Mouse (Mus musculus): ENCODE measurements around the gene Rftn1.
A peak's percentile ranks its signal among the peaks of the same experiment; 100 is the strongest.
"Not testable (repeated sequence)": the region's sequence is repeated elsewhere in the genome, so short reads cannot be mapped to it uniquely, and the experiment has no call there.

Rftn1 gene

DNA sequence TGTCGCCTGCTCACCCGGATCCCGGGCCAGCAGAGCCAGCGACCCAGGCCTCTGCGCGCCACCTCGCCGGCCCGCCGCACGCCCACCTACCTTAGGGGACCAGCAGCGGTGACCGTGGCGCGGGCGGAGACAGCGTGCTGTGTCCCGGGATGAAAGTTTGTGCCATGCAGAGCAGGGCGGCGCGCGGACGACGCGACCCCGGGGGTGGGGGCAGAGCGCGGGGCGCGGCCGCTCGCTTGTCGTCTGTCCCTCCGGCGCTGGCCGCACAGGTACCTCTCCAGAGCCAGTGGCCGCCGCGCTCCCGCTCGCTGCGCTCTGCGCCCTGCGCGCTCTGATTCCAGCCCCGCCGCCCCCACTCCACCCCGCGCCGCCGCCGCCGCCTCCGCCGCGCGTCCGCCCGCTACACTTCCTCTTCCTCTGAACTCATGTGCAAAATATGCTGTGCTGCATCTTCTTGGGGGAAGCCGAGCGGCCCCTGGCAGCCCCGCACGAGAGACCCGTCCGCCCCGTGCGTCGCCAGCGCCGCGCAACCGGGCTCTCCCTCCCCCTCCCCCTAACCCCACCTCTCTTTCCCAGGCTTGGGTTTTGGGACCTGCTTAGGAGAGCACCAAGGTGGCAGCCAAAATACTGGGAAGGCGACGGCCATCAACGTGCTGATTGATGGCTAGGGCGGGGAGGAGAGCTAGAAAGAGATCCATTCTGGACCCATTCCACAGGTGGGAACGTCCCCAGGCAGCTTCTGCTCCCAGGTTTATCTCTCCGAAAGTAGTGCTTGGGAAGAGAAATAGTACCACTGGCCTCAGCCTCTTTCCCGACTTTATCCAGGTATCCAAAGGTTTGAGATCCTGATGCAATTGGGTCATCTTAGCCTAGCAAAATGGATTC lies at the start of gene Rftn1:
TSS of gene Rftn1 (minus strand) at position 544 of the 885 bp plus-strand sequence.
- DNase-seq (ENCODE audit: low spot score) = no peak

DNA sequence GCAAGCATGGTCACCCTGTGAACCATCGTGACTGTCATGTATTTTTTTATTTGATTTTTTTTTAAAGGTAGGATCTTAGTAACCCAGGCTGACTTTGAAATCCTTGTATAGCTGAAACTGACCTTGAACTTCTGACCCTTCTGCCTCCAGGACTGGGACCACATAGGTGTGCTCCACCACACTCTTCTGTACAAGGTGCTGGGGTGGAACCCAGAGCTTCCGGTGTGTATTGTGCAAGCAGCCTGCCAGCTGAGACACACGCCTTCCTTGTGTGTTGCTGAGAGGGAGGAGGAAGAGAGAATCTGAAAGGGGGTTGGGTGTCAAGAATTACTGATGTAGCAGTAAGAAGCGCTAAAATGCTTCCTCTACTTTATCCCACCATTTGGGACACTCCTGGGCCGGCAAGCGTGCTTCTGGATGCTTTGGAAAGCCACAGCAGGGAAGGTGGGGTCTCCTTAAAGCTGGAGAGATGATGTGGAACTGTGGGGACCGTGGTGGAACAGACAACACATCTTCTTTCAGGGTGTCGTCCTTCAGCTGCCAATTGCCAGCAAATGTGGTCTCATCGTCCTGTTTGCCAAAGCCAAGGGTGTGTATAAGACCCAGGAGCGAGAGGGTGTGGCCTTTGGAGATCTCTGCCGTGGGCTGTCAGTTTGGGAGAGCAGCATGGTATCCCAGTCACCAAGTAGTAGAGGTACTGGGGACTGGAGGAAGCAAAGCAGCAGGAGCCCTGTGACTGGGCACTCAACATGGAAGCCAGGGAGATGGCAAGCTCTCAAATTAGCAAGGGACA lies 47.5 kb upstream of the Rftn1 start:
- no peak for DNase-seq (ENCODE audit: low spot score)

DNA sequence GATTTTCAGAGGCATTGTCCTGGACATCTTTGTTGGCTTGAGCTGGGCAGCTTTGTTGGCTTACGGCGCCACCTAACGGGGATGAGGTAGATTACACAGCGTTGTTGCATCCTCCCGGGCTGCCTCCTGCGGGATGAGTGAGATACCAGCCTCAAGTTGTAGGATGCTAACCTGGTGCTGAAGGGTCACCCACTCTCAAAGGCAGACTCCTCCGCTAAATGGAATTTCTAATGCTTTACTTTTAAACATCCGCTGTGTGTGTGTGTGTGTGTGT lies 46.9 kb upstream of the Rftn1 start:
- DNase-seq (ENCODE audit: low spot score) = peak; percentile 75

GRCm38 (mm10) chr17:50236702-50237435 lies 46.4 kb upstream of the Rftn1 start:
- DNase-seq (ENCODE audit: low spot score) = no peak

- no peak for DNase-seq (ENCODE audit: low spot score)
Measured at GRCm38 (mm10) chr17:50235943-50236701, 45.6 kb upstream of the Rftn1 start.

DNA sequence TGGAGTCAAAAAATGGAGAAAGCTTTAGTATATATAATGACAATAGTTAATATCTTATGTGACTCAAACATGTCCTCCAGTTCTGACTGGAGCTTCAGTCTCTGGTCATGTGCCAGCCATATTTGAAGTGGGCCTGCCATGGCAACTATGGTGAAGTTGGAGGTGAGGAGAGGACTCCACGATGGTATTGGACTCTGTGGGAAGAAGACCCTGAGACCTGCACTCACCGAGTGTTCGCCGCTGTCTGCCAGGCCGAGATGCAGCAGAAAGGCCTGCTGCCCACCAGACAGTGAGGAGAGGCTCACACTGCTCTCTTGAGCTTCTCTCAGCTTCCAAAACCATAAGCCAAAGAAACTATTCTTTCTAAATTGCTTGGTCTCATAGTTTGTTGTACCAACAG lies 43.5 kb upstream of the Rftn1 start:
- DNase-seq (ENCODE audit: low spot score) = no peak

DNA sequence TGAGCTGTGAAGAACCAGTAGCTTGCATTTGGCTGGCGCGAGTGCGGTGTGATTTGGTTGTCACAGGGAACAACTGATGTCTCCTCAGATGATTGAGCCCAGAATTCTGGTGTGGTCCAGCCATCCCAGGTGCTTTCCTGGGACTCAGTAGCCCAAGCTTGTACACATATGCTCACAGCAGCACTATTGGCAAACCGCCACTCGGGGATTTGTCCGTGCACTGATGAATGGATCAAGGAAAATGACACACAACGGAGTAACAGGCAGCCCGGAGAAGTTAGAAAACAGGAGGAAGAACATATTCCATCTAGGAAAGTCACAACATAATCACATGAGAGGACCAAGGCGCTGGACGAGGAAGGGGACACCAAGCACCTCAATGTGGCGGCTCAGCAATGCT lies 42.3 kb upstream of the Rftn1 start:
- DNase-seq (ENCODE audit: low spot score) = no peak

GRCm38 (mm10) chr17:50231206-50231605 lies 40.7 kb upstream of the Rftn1 start:
- DNase-seq (ENCODE audit: low spot score) = no peak

DNA sequence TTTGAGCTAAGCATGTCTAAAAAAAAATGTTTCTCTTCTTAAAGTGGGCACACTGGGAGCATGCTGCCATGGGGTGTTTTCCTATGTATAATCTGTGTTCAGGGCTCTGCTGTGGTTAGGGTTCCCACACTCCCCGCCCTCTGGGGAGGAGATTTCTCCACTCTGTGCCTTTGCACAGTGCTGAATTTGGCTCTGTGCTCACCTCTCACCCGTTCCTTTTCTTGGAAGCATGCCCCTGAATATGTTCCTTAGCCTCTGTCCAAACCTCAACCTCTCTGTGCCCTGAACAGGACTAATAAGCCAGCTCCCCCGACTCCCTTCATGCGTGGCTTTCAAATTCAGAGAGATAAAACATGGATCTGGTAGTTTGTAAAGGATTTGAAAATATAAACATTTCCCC lies 39.1 kb upstream of the Rftn1 start:
- no peak for DNase-seq (ENCODE audit: low spot score)

GRCm38 (mm10) chr17:50227366-50227765 lies 36.9 kb upstream of the Rftn1 start:
- no peak for DNase-seq (ENCODE audit: low spot score)

DNA sequence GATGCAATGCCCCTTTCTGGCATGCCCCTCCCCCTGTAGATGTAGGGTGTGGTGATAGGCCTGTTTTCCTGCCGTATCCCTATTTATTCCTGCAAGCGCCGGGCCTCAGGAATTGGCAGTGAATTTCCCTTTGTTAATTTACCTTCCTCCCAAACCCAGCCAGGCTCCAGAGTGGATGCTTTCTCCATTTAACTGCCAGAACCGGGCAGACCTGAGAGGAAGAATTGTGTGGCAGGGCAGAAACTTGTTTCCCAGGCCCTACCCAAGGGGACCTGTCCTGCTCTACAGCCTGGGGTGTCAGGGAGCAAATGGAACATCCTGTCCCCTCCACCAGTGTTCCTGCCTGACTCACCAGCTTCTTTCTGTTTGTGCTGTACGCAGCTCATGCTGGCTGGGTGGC lies 34.2 kb upstream of the Rftn1 start:
- no peak for DNase-seq (ENCODE audit: low spot score)

DNA sequence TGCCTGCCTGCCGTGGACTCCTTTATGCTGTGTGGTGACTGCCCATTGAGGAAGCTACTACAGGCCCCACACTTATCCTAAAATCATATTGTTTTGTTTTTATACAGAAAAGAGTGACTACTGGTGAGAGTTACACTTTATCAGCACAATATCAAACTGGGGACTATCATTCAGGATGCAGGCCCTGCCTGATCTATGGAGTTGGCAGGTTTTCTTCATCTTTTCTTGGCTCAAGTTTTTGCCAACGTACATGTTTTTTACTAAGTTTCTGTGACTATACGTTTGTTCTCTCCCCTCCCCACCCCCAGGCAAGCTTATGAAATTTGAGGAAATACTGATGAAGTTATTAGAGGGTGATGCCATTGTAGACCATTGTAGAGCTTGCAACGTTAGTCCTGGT lies 27.5 kb upstream of the Rftn1 start:
- DNase-seq (ENCODE audit: low spot score) = no peak

DNA sequence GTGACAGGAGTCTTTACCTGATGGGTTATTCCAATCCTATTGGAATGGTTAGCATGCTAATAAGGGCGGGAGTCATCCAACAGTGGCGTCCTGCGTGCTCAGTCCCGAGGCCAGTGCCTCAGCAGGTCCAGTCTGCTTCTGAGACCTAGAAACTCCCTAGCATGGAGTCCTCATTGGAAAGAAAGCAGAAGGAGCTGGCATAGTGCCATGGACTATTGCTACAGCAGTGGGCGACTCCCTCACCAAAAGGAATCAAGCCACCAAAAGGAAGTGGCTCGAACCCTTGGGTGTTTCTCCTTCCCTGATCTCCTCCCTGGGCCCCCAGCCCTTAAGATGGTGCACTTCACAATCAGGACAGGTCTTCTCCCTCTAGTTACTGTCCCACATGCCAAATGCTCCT lies 24.6 kb upstream of the Rftn1 start:
- no peak for DNase-seq (ENCODE audit: low spot score)

DNA sequence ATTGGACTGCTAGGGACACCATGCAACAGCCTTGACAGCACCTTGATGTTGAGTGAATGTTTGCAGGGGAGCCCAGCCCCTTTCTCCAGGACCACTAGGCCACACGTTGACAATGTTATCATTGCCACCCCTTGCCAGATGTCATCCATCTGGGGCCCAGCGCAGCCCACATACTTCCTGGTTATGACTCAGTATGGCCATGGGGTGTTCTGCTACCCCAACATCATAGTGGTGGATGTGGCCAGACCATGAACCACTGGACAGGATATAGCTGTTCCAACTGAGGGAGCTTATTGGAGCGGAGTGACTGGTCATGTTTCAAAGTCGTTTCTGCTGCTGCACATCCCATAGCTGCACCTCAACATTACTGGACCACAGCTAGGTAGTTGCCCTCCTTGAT lies 22.6 kb upstream of the Rftn1 start:
- DNase-seq (ENCODE audit: low spot score) = no peak

GRCm38 (mm10) chr17:50211816-50212215 lies 21.3 kb upstream of the Rftn1 start:
- DNase-seq (ENCODE audit: low spot score) = no peak

- DNase-seq (ENCODE audit: low spot score) = no peak
Measured at GRCm38 (mm10) chr17:50209831-50210230, 19.4 kb upstream of the Rftn1 start.

- no peak for DNase-seq (ENCODE audit: low spot score)
Measured at GRCm38 (mm10) chr17:50208137-50209045, 17.9 kb upstream of the Rftn1 start.

DNA sequence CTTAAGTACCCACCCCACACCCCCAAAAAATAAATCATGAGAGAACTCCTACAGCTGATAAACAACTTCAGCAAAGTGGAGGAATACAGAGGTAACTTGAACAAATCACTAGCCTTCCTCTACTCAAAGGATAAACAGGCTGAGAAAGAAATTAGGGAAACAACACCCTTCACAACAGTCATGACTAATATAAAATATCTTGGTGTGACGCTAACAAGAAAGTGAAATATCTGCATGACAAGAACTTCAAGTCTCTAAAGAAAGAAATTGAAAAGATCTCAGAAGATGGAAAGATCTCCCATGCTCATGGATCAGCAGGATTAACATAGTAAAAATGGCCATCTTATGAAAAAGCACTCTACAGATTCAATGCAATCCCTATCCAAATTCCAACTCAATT lies 15.8 kb upstream of the Rftn1 start:
- not testable (repeated sequence) for DNase-seq (ENCODE audit: low spot score)

DNA sequence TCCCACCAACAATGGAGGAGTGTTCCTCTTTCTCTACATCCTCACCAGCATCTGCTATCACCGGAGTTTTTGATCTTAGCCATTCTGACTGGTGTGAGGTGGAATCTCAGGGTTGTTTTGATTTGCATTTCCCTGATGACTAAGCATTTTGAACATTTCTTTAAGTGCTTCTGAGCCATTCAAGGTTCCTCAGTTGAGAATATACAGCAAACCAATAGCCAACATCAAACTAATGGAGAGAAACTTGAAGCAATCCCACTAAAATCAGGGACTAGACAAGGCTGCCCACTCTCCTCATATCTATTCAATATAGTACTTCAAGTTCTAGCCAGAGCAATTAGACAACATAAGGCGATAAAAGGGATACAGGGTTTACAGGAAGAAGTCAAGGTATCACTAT lies 15.4 kb upstream of the Rftn1 start:
- DNase-seq (ENCODE audit: low spot score) = not testable (repeated sequence)

GRCm38 (mm10) chr17:50205152-50205782 lies 14.8 kb upstream of the Rftn1 start:
- no peak for DNase-seq (ENCODE audit: low spot score)

Measured in left cerebral cortex, adult 11 months (tissue).